Mouse (Mus musculus) heart, embryonic 13.5 days (tissue): ENCODE measurements around the gene Pdik1l. TPM values are rescaled to one million over a fixed set of nuclear protein-coding genes. Genes with fewer than 3 reads are reported as not detected.
"Not testable (repeated sequence)": the region's sequence is repeated elsewhere in the genome, so short reads cannot be mapped to it uniquely, and the experiment has no call there.

ENCODE experiments used
- ATAC-seq: fragments of 200-750 bp; cut with Nextera tagmentation; 2 replicates; pipeline ENCODE4 v1.8.0; 2017; ENCODE audit warnings: moderate TSS enrichment; ENCODE audit not compliant: insufficient number of reproducible peaks, low FRiP score, low TSS enrichment; ENCODE audit errors: extremely low read depth
- H3K27ac ChIP-seq: fragments of 300-500 bp; sonication (generic); replicated peaks from 2 replicates; pipeline ENCODE4 v1.5.1; 2015; ENCODE audit warnings: moderate library complexity, mild to moderate bottlenecking, inconsistent platforms
- H3K27me3 ChIP-seq: fragments of 300-500 bp; sonication (generic); replicated peaks from 2 replicates; pipeline ENCODE4 v1.6.1; 2015; ENCODE audit warnings: mild to moderate bottlenecking, inconsistent platforms
- H3K36me3 ChIP-seq: fragments of 300-500 bp; sonication (generic); 2 replicates; pipeline ENCODE4 v1.6.1; 2015; ENCODE audit warnings: mild to moderate bottlenecking, inconsistent platforms
- H3K4me1 ChIP-seq: fragments of 300-500 bp; sonication (generic); 2 replicates; pipeline ENCODE4 v1.6.1; 2015; ENCODE audit warnings: inconsistent platforms
- H3K4me2 ChIP-seq: fragments of 300-500 bp; sonication (generic); 2 replicates; pipeline ENCODE4 v1.6.1; 2015; ENCODE audit warnings: inconsistent platforms, mild to moderate bottlenecking, moderate library complexity
- H3K4me3 ChIP-seq: fragments of 300-500 bp; sonication (generic); 2 replicates; pipeline ENCODE4 v1.5.1; 2015; ENCODE audit warnings: moderate library complexity, mild to moderate bottlenecking, inconsistent platforms
- H3K9ac ChIP-seq: fragments of 300-500 bp; sonication (generic); 2 replicates; pipeline ENCODE4 v1.6.1; 2015; ENCODE audit warnings: inconsistent platforms, mild to moderate bottlenecking, moderate library complexity
- H3K9me3 ChIP-seq: fragments of 300-500 bp; sonication (generic); 2 replicates; pipeline ENCODE4 v1.6.1; 2016; ENCODE audit warnings: inconsistent platforms
- WGBS: fragments of 180-500 bp; shearing (Covaris S2); methylation state at CpG from one replicate; pipeline ENCODE4 v1.1.7; 2015; ENCODE audit warnings: mixed read lengths; 5-methylcytosine and 5-hydroxymethylcytosine counted together
- polyA plus RNA-seq: library from polyadenylated mRNA; unstranded; fragments of >200 nt; fragmentation: Nextera tagmentation; extraction: Ambion mirVana; gene quantifications from 2 replicates; pipeline ENCODE4 v1.2.1, GENCODE M21; 2015

Pdik1l gene
- polyA plus RNA-seq, 1 experiment from 2014 or later: 13.5 TPM

DNA sequence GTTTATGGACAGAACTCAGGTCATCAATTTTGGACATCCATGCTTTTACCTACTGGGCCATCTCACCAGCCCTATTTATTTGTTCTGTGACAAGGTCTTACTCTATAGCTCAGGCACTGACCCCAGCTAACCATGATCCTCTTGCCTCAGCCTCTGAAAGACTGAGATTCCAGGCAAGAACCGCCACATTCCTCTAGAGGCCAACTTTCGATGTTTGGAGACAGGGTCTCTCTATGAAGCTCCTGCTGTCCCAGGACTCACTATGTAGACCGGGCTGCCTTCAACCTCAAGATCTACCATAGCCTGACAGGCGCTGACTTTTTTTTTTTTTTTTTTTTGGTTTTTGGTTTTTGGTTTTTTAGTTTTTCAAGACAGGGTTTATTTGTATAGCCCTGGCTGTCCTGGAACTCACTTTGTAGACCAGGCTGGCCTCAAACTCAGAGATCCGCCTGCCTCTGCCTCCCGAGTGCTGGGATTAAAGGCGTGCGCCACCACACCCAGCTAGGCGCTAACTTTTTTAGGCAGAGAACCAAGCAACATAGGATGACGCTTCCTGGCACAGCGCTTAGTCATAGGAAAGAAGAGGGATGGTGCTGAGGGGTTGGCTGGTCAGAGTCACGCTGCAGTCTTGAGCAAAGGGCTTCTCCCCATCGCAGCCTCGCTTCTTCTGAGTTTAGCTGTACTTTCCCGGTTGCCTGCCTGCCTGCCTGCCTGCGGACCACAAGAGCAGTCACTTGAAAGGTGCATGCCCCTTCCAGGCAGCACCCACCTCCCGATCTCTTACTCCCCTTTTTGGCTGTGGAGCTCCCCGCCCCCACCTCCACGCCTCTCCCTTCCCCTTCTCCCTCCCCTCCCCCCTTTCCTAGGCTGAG lies 11.2 kb upstream of the Pdik1l start:
- peaks cover 4% of the 10 kb centered on the region for H3K27me3 ChIP-seq
- H3K4me1 ChIP-seq: peaks cover 67% of the 10 kb centered on the region
- H3K9me3 ChIP-seq: no peaks in the 10 kb centered on the region; the same call in 1 of the 2 replicates
- no peak overlapping the region for H3K4me3 ChIP-seq
- no peak for ATAC-seq
- peak overlapping the region; percentile 91 for H3K27ac ChIP-seq
- H3K9ac ChIP-seq: peak overlapping the region; percentile 54
- 55% methylated on average over 19 of the region's 19 CpGs for WGBS
- peak overlapping the region; percentile 48 for H3K4me2 ChIP-seq
- no peaks in the 10 kb centered on the region for H3K36me3 ChIP-seq

GRCm38 (mm10) chr4:134297369-134297768 lies 9.7 kb upstream of the Pdik1l start:
- no peak overlapping the region for H3K9ac ChIP-seq
- H3K4me2 ChIP-seq: no peak overlapping the region
- H3K9me3 ChIP-seq: no peaks in the 10 kb centered on the region; the same call in 1 of the 2 replicates
- WGBS: 88% methylated on average over 8 of the region's 8 CpGs
- no peak for ATAC-seq
- peak overlapping the region; percentile 0; the same call in 1 of the 2 replicates for H3K27ac ChIP-seq
- peaks cover 10% of the 10 kb centered on the region for H3K27me3 ChIP-seq
- no peaks in the 10 kb centered on the region for H3K36me3 ChIP-seq
- H3K4me3 ChIP-seq: no peak overlapping the region
- peaks cover 76% of the 10 kb centered on the region for H3K4me1 ChIP-seq

DNA sequence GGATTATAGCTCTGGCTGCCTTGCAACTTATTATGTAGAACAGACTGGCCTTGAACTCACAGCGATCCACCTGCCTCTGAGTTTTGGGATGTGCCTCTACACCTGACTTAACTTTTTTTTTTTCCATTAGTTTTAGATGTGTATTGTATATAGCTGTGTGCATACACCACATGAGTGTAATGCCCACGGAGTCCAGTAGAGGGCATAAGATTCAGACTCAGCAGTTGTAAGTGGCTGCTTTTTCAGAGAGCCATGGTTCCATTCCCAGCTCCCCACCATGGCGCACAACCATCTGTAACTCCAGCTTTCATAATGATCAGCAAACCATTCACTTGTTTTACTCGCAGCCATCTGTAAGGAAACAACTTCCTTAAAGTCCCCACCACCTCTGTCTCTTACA lies 8.8 kb upstream of the Pdik1l start:
- no peak overlapping the region for H3K4me3 ChIP-seq
- peaks cover 10% of the 10 kb centered on the region for H3K27me3 ChIP-seq
- H3K27ac ChIP-seq: no peak overlapping the region
- H3K36me3 ChIP-seq: no peaks in the 10 kb centered on the region
- no peak for ATAC-seq
- H3K4me1 ChIP-seq: peaks cover 71% of the 10 kb centered on the region
- WGBS: 92% methylated on average over 4 of the region's 4 CpGs
- H3K9me3 ChIP-seq: no peaks in the 10 kb centered on the region; the same call in 1 of the 2 replicates
- no peak overlapping the region for H3K4me2 ChIP-seq
- no peak overlapping the region for H3K9ac ChIP-seq

- H3K9me3 ChIP-seq, H3K27ac ChIP-seq, H3K9ac ChIP-seq, H3K36me3 ChIP-seq, H3K4me3 ChIP-seq, H3K4me2 ChIP-seq, ATAC-seq: not testable (repeated sequence)
- WGBS: 87% methylated on average over 4 of the region's 4 CpGs
- Histone ChIP-seq H3K27me3 (peaks cover 10% of the 10 kb centered on the region), H3K4me1 (peaks cover 68% of the 10 kb centered on the region)
Observed at GRCm38 (mm10) chr4:134296096-134296495, 8.4 kb upstream of the Pdik1l start.

- Histone ChIP-seq H3K9me3 (no peaks in the 10 kb centered on the region; the same call in 1 of the 2 replicates), H3K4me1 (peaks cover 50% of the 10 kb centered on the region), H3K4me2 (peak overlapping the region; percentile 65), H3K27ac (peak overlapping the region; percentile 97), H3K36me3 (no peaks in the 10 kb centered on the region), H3K9ac (peak overlapping the region; percentile 67), H3K4me3 (peak overlapping the region; percentile 32), H3K27me3 (peaks cover 10% of the 10 kb centered on the region)
- ATAC-seq: peak; percentile 70; the same call in 1 of the 2 replicates
- WGBS: 19% methylated on average over 9 of the region's 9 CpGs
Observed at GRCm38 (mm10) chr4:134293692-134294163, 6.0 kb upstream of the Pdik1l start.

GRCm38 (mm10) chr4:134293061-134293691 lies 5.5 kb upstream of the Pdik1l start:
- peak overlapping the region; percentile 30 for H3K4me3 ChIP-seq
- H3K4me2 ChIP-seq: peak overlapping the region; percentile 65
- peak overlapping the region; percentile 97 for H3K27ac ChIP-seq
- H3K9me3 ChIP-seq: no peaks in the 10 kb centered on the region; the same call in 1 of the 2 replicates
- H3K9ac ChIP-seq: peak overlapping the region; percentile 63
- H3K27me3 ChIP-seq: peaks cover 10% of the 10 kb centered on the region
- 38% methylated on average over 18 of the region's 18 CpGs for WGBS
- no peak for ATAC-seq
- H3K36me3 ChIP-seq: no peaks in the 10 kb centered on the region
- H3K4me1 ChIP-seq: peaks cover 53% of the 10 kb centered on the region

DNA sequence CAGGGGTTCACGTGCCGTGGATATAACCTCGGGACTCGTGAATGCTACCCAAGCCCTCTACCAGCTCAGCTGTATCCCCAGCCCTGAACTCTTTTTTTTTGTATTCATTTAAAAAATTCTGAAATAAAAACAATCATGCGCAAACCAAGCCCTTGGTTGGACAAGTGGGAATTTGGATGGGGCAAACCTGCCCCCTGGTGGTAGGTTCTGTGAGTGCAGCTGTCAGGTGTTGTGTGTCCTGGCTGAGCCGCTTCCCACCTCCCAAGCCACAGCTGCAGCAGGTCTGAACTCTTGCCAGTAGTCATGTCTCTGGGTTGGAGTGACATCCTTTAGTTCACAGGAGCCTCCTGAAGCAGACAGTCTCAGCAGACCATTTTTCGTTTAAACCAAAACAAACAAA lies 4.4 kb upstream of the Pdik1l start:
- peaks cover 10% of the 10 kb centered on the region for H3K27me3 ChIP-seq
- no peak overlapping the region for H3K4me2 ChIP-seq
- H3K4me3 ChIP-seq: no peak overlapping the region
- 0 out of 2 replicates have a peak overlapping the region, but pooled peaks have one; percentile 11 for H3K9ac ChIP-seq
- H3K27ac ChIP-seq: peak overlapping the region; percentile 97
- ATAC-seq: no peak
- H3K4me1 ChIP-seq: peaks cover 48% of the 10 kb centered on the region
- WGBS: 26% methylated on average over 7 of the region's 7 CpGs
- H3K36me3 ChIP-seq: no peaks in the 10 kb centered on the region
- no peaks in the 10 kb centered on the region; the same call in 1 of the 2 replicates for H3K9me3 ChIP-seq

- Histone ChIP-seq H3K4me2 (peak overlapping the region; percentile 97), H3K36me3 (peaks cover 13% of the 10 kb centered on the region), H3K9ac (peak overlapping the region; percentile 99), H3K4me3 (peak overlapping the region; percentile 99), H3K27me3 (peaks cover 4% of the 10 kb centered on the region), H3K27ac (peak overlapping the region; percentile 100), H3K4me1 (peaks cover 47% of the 10 kb centered on the region), H3K9me3 (no peaks in the 10 kb centered on the region)
- 38% methylated on average over 11 of the region's 11 CpGs for WGBS
- ATAC-seq: no peak
Observed at GRCm38 (mm10) chr4:134288397-134289256, 932 bp upstream of the Pdik1l start.

GRCm38 (mm10) chr4:134287168-134287564 lies 529 bp downstream of the Pdik1l start:
- under 1% methylated on average over 58 of the region's 59 CpGs for WGBS
- Histone ChIP-seq H3K9ac (peak overlapping the region; percentile 99), H3K27ac (peak overlapping the region; percentile 100), H3K9me3 (no peaks in the 10 kb centered on the region), H3K27me3 (no peaks in the 10 kb centered on the region), H3K4me1 (peaks cover 35% of the 10 kb centered on the region), H3K36me3 (peaks cover 27% of the 10 kb centered on the region), H3K4me3 (peak overlapping the region; percentile 99), H3K4me2 (peak overlapping the region; percentile 97)
- ATAC-seq: peak; percentile 88

DNA sequence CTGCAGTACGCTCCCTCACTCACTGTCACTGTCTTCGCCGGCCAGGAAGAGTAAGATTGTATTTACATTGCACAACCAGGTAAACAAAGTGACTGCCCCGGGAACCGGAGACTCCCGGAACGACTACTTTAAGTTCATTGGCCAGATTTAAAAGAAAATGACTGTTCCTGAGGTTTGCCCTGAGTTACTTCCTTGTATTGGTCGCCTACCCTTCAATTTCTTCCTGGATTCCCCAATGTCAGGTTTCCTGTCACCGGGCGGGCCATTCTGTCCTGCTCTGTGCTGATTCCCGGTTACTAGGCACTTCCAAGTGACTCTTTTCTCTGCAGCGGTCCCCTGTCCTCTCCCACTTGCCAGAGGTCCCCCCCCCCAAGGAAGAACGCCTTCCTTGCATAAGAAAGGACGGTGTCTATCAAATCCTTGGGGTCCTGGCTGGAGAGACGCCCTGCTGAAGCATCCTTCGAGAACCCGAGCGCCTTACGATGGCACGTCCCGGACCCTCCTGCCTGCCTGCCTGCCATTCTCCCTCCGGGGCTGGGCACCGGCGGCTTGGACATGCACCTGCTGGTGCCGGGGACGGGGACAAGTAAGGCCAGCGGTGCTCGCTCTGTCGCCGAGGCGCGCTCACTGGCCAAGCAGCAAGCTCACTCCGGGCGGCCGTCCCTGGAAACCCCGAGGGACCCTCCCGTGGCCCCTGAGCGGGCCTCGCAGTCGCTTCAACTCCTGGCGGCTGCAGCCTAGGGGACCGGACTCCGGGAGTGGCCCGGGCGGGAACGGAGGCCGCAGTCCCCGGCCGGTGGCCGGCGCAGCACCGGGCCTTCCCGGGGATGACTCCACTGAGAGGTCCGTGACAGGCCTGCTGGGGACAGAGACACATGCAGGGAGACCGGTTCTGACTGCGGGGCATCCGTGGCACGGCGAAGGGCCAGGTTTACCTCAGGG lies 1.2 kb downstream of the Pdik1l start:
- WGBS: 3% methylated on average over 59 of the region's 59 CpGs

More for the DNA sequence above, 1.2 kb downstream of the Pdik1l start:
- ATAC-seq: peak; percentile 28
- H3K27me3 ChIP-seq: no peaks in the 10 kb centered on the region
- peaks cover 34% of the 10 kb centered on the region for H3K4me1 ChIP-seq
- peak overlapping the region; percentile 97 for H3K4me2 ChIP-seq
- peak overlapping the region; percentile 100 for H3K27ac ChIP-seq
- H3K9me3 ChIP-seq: no peaks in the 10 kb centered on the region
- H3K36me3 ChIP-seq: peaks cover 33% of the 10 kb centered on the region
- peak overlapping the region; percentile 99 for H3K4me3 ChIP-seq
- H3K9ac ChIP-seq: peak overlapping the region; percentile 99
